Mouse (Mus musculus) B cell, adult 2 months (primary cell): ENCODE measurements at regions not wholly inside any gene's neighbourhood (a gene's known extent, or its start where the extent isn't known, plus 50 kb on each side); places are given as distances from the start of the nearest gene placed in this dataset.
"Not testable (repeated sequence)": the region's sequence is repeated elsewhere in the genome, so short reads cannot be mapped to it uniquely, and the experiment has no call there.

ENCODE experiments used
- DNase-seq, 2 experiments: peaks; one replicate each; pipeline ENCODE4 v3.0.0; 2022

- DNase-seq: no peak
Measured at GRCm38 (mm10) chr13:44476901-44477300, 252.4 kb upstream of the Jarid2 start.

GRCm38 (mm10) chr13:44480128-44480527 is 249.1 kb upstream of the Jarid2 start:
- DNase-seq: no peak

DNA sequence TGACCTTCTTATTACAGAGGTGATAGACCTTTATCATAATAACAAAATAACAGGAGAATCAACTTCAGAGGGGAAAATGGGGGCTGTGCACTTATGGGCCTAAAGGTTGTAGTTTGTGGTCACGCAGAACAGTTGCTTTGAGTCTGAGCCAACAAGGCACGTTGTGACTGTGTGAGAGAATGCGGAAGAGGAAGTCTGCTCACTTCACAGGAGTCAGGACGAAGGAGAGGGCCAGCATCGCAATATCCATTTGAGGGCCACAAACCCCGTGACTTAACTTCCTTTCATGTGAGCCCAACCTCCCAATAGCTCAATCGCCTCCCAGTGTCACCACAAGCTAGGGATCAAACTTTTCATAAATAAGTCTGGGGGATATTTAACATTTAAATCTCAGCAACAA is 246.6 kb upstream of the Jarid2 start:
- DNase-seq: peak; percentile 43 to 57

GRCm38 (mm10) chr13:44484582-44485329 is 244.5 kb upstream of the Jarid2 start:
- no peak for DNase-seq

GRCm38 (mm10) chr13:44490935-44491465 is 238.3 kb upstream of the Jarid2 start:
- DNase-seq: no peak

GRCm38 (mm10) chr13:44493884-44494283 is 235.4 kb upstream of the Jarid2 start:
- no peak for DNase-seq

DNA sequence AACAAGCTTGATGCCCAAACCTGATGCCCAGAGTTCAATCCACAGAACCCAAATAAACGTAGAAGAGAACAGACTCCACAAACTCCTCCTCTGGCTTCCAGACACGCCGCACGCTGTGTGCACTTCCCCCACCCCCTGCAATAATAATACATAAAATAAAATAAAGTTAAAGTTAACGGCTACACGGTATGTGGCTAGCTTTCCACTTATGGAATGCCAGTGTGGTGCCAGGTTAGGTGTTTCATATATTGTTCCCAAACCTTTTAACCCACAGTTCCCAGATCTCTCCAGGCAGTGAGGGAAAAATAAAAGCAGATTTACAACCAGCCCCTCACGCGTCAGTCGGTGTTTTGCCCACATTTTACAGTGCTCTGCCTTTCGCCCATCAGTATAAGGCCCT is 233.8 kb upstream of the Jarid2 start:
- no peak for DNase-seq

DNA sequence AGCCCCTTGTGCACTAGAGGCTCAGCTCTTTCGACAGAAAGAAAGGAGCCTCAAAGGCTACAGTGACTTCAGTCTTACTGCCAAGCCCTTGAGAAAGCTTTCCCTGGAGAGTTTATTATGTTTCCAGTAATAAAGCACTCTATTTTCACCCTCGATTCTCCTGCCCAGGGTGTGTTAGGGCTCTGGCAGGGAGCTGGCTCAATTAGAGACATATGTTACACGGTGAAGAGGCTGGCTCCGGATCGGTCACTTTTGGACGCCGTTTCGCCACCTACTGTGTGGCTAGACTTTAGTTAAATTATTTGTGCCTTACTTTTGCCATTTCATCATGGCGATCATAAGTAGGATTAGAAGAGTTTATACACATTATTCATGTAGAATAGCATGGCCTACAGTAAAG is 232.7 kb upstream of the Jarid2 start:
- no peak for DNase-seq

DNA sequence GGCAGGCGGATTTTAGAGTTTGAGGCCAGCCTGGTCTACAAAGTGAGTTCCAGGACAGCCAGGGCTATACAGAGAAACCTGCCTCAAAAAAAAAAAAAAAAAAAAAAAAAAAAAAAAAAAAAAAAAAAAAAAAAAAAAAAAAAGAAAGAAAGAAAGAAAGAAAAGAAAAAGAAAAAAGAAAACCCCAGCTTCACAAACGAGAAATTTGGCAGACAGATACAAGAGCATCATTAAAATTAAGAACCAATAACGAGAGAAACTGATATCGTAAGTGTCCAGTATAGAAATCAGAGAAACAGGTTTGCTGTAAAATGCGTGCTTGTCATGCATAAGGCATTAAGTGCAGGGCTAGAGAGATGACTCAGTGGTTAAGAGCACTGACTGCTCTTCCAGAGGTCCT is 228.4 kb upstream of the Jarid2 start:
- DNase-seq: not testable (repeated sequence)

GRCm38 (mm10) chr13:44501777-44502321 is 227.4 kb upstream of the Jarid2 start:
- no peak for DNase-seq

GRCm38 (mm10) chr13:44502612-44503256 is 226.5 kb upstream of the Jarid2 start:
- no peak for DNase-seq

- DNase-seq: no peak
Measured at GRCm38 (mm10) chr13:44503257-44503950, 225.9 kb upstream of the Jarid2 start.

DNA sequence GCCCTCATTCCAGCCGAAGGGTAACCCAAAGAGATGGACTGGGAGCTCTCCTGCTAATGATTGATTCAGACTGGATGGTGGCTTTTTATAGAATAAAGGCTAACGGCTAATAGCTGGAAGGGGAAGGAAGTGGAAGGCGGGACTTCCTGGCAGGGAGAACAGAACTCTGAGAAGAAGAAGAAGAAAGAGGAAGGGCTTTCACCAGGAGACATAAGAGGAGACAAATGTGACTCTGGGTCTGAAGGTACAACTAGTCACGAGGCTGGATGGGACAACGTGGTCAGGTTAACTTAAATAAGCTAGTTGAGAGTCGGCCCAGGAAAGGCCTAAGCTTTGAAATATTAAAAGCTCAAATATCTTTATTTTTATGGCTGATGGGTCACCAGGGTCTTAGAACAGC is 224.8 kb upstream of the Jarid2 start:
- peak; percentile 63 to 64 for DNase-seq

GRCm38 (mm10) chr13:44506975-44507374 is 222.3 kb upstream of the Jarid2 start:
- DNase-seq: peak; percentile 52 to 59

DNA sequence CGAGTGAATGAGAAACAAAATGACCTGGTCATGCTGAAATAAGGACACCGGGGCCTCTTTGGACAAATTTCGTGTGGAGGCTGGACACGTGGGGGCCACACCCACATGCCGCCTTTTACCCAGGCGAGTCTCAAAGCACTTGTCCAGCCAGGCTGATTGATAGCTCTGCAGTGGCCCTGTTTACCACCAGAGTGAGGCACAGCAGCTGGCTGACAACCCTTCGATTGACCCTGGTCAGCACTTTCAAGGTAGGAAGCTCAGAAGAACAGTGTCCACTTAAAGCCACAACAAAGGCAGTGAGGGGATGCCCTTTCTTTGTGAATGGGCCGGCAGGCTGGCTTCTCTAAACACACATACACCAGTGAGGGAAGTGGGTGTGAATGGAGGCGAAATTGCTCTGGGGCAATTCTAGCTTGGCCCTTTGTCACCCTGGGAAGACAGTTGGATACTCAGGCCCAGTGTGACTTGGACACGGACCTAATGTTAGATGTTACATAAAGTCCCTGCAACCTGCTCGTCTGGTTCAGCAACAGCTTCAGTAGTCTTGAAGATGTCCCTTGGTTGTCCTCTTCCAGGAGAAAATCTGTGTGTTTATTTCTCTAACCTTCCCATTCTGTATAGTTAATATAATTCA is 219.6 kb upstream of the Jarid2 start:
- no peak for DNase-seq

DNA sequence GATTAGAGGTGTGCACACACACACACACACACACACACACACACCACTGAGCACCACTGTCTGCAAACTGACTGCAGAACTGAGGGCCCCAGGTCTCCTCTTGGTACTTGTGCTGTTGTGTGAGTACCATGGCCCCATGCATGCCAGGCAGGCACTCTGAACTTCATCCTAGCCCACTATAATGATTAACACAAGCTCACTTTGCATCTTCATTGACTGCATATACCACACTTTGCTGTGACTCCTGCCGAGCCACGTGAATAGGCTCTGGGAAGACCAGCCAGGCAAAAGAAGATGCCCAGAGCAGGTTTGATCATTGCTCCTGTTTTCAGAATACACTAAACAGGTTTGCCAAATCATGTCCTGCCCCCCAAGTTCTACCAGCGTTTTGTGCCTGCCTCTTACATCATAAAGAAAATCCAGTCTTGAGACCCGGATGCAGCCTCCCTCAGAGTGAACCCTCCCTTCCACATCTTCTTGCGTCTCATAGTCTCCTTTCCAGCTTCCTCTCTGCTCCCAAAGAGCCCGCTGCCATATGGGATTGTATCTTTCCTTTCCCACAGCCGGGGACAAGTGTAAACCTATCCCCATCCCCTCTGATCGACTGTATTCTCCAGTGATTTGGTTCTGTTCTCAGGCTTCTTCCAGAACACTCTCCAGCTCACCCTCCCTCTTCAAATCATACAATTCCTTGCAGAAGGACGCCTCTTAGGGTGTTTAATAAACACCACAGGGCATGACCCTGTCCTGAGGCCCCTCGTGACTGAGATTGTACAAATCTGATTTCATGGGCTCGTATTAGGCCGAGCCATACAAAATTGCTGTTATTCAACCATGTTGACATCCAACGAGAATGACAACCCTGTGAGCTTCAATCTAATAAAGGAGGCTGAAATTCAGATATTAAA is 215.6 kb upstream of the Jarid2 start:
- DNase-seq: no peak

GRCm38 (mm10) chr13:44514636-44515158 is 214.6 kb upstream of the Jarid2 start:
- DNase-seq: no peak

DNA sequence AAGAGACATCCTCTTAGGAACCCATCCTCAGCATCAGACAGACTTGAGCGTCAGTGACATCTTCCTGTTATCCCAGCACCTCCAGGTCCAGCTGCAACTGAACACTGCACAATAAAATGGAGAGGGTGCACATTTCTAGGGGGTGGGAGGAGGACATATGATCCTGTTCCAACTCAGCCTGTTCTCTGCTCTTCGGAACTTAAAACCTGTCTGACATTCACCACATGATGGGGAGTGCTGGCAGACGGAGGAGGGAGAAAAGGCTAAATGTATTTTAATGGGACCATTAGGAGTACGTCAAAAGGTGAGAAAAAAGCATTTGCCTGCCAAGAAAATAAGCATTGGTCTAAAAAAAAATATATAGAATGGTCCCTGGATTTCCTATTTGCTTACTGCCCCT is 212.4 kb upstream of the Jarid2 start:
- DNase-seq: no peak

GRCm38 (mm10) chr13:44517312-44517711 is 212.0 kb upstream of the Jarid2 start:
- DNase-seq: no peak

DNA sequence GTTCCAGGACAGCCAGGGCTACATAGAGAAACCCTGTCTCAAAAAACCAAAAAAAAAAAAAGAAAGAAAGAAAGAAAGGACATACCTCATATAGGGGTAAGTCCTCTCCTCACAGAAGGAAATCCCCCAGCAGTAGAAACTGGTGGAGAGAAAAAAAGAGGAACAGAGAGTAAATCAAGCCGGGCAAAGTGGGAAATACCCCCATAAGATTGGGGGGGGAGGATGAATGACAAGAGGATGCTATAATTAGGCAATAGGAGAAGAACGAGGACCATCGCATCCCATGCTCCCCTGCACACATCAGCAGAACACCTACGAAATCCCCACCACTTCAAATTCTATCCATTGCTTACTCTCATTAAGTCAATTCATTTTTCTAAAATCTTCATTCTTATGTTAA is 211.1 kb upstream of the Jarid2 start:
- peak; percentile 62 to 72 for DNase-seq

GRCm38 (mm10) chr13:44523516-44523915 is 205.8 kb upstream of the Jarid2 start:
- no peak for DNase-seq
